Mouse (Mus musculus) cerebellum, adult 2 months (tissue): ENCODE data around the gene Ccdc71l.

ENCODE experiments used
- CTCF ChIP-seq: fragments of 200-500 bp; IDR thresholded peaks from 2 replicates; pipeline ENCODE4 v1.5.1; 2011; ENCODE audit warnings: low read depth, mild to moderate bottlenecking, control low read depth, low read length, moderate library complexity, borderline replicate concordance; ENCODE audit not compliant: insufficient read depth
- POLR2A ChIP-seq: fragments of 200-500 bp; IDR thresholded peaks from 2 replicates; pipeline ENCODE4 v1.6.1; 2011; ENCODE audit warnings: low read length, control low read depth, borderline replicate concordance; ENCODE audit not compliant: insufficient read depth

- TF ChIP-seq CTCF (no peak), POLR2A (no peak)
Observed at GRCm38 (mm10) chr12:32427832-32428231, 49.3 kb downstream of the Ccdc71l start.
